Mouse (Mus musculus): Measurements from ENCODE around the gene Arhgap18.
A peak's percentile ranks its signal among the peaks of the same experiment; 100 is the strongest.

Arhgap18 gene

DNA sequence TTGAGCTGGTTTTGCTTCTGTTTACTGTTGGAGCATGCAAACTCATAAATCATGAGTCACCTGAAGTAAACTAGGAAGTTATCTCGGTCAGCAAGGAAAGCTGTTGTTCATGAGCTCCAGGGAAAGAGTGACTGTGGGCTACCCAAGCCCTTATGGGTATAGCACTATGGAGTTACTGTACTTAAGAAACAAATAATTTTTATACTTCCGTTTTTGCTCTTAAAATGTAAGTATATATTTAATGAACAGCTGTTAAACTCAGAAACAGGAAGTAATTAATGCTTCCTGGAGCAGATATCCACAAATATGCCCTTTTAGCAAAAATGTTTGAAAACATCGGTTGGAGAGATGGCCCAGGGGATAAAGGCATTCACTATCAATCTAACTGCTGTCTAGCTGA is 27.4 kb downstream of the Arhgap18 start:
- DNase-seq = no peak

- peak; percentile 62 for DNase-seq
Observed at GRCm38 (mm10) chr10:26789680-26790079, 36.5 kb downstream of the Arhgap18 start.

- DNase-seq = no peak
Observed at GRCm38 (mm10) chr10:26791810-26792209, 38.6 kb downstream of the Arhgap18 start.

GRCm38 (mm10) chr10:26793013-26793412 is 39.8 kb downstream of the Arhgap18 start:
- DNase-seq = no peak

DNA sequence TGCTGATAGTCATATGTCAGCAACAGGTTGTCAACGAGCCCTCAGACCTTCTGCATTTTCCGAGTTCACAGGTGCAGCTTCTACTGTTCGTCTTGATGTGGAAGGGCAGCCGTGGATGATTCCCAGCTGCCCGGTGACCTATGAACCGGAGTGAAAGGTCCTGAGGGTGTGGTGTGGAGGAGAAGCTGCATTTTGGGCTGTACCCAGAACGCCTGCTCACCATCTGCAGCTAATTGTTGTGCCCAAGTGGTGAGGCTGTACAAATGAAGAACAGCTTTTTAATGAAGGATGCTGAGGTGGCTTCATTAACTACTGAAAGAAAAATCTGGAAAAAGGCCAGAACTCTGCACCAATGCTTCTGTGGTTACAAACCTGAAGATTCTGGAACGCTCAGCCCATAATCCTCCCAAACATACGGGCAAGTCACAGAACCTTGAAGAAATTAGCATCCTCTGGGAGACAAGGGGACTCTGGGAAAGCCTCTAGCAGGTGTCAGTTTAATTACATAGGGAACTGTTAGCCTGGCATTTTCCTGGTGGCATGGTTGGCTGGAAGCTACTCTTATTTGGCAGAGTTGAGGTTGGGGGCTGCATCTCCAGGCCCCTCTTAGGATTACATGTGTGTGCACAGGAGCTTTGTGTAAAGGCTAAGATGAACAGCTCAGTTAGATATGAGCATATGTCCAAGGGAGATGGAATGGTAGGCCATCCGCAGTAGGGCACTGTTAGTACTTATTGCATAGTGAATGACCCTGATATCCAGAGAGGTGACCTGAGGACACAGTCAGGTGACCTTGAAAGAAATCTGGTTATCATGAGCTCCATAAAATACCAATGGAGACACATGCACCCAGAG is 43.4 kb downstream of the Arhgap18 start:
- peak; percentile 61 for DNase-seq

DNA sequence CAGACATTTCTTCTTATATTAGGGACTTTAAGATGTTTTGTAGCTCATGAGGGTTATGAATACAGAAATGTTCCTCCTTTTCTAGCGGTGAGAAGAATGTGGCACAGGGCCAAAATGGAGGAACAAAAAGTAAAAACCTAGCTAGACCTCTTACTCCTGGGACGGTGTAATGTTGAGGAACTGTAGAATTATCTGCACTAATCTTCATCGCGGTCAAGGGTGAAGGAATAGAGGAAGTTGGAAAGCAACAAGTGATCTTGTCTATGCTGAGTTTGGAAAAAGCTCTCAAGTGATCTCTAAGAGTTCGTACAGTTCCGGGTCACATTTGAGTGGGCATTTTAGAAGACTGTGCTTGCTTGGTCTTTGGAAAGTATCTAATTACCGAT is 44.1 kb downstream of the Arhgap18 start:
- DNase-seq = no peak

GRCm38 (mm10) chr10:26798752-26799411 is 45.7 kb downstream of the Arhgap18 start:
- peak; percentile 92 for DNase-seq

- peak; percentile 99 for DNase-seq
Observed at GRCm38 (mm10) chr10:26799562-26800051, 46.4 kb downstream of the Arhgap18 start.

DNA sequence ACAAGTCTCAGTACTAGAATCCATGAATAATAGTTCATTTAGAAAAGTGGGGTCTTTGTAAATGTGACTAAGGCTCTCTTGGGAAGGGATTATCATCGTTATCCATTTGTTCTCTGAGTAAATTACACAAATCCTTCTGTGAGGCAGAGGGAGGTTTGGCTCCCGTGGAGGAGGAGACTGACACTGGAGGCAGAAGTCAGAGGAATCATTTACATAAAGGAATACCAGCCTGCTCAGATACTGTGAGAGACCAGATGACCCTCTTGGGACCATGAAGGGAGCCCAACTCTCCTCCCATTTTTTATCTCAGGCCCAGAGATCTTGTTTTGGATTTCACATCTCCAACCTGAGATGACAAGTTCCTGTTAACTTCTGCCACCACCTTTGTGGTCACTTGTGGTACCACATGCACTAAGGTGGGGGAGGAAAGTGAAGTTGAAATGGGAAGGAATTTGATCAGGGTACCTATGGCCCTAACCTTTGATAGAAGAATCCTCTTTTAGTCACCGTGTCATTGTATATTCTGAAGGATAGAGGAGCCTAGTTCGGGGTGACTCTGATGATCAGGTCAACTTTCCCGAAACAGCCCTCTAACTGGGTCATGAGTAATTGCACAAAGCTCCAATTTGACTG is 51.2 kb downstream of the Arhgap18 start:
- peak; percentile 54 for DNase-seq

- DNase-seq = no peak
Observed at GRCm38 (mm10) chr10:26805007-26805406, 51.8 kb downstream of the Arhgap18 start.

GRCm38 (mm10) chr10:26806092-26806491 is 52.9 kb downstream of the Arhgap18 start:
- DNase-seq = peak; percentile 70

GRCm38 (mm10) chr10:26810059-26810458 is 56.8 kb downstream of the Arhgap18 start:
- no peak for DNase-seq

DNA sequence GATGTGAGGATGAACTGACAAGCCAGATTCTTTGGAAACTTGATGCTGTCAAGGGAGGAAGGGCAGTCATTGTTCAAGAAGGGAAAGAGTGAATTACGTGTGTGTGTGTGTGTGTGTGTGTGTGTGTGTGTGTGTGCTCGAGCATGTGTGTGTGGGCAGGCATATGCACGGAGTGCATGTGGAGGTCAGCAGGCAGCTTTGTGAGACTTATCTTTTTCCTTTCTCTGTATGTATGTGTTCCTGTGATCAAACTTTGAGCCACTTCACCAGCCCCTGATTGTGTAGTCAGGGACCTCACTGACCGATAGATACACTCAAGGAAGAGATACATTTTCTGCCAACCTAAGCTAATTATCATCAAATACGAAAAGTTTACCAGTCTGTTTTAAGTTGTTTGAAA is 57.6 kb downstream of the Arhgap18 start:
- no peak for DNase-seq

DNA sequence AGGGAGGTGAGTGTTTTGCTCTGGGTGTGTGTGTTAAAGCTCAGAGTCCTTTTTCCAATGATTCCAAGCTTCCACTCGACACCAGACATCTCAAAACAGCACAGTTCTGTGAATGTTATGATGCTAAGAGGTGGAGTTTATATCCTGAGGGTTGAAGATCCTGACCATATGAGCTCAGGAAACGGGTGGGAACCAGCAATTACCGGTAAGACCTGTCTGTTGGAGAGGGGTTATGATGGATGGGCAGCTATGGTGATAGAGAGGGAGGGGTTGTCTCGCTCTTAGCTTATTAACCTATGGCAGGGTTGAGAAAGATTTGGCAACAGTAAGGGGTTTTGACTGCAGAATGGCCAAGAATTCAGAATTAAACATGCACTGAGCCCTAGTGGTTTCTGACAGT is 58.1 kb downstream of the Arhgap18 start:
- no peak for DNase-seq

GRCm38 (mm10) chr10:26815646-26816045 is 62.4 kb downstream of the Arhgap18 start:
- DNase-seq = peak; percentile 77

DNA sequence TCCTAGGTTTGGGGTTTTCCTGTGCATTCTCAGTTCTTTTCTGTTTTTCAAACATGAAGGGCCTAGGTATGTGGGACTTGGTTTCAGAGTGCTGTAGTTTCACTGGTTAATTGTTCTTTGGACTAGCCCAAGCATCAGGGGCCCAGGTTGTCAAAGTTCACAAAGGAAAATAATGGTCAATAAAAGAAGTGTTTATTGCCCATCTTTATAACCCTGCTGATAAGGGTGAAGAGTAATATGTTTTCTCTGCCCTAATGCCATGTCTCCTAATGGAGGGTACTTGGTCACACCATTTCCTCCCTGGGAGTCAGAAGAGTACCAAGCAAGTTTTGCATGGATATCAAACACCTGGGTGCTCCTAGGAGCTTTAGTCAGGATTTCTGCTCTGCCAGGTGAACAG is 67.1 kb downstream of the Arhgap18 start:
- DNase-seq = no peak

DNA sequence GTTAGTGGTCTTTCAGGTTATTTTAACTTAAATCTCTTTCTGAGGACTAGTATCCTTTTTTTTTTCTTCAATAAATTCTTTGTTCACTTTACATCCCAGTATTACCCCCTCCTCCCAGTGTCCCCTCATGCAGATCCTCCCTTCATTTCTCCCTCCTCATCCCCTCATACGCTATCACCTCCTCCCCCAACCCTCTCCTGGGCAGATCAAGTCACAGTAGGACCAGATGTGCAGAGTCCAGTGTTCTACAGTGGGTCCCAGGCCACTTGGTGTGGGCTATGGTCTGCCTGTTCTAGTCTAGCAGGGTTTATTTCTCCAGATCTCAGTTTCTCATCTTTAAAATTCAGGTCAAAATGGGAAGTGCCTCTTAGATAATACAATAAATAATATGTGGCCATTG is 67.7 kb downstream of the Arhgap18 start:
- no peak for DNase-seq

- no peak for DNase-seq
Observed at GRCm38 (mm10) chr10:26823997-26824396, 70.8 kb downstream of the Arhgap18 start.

- peak; percentile 22 for DNase-seq
Observed at GRCm38 (mm10) chr10:26825246-26825889, 72.1 kb downstream of the Arhgap18 start.

- DNase-seq = no peak
Observed at GRCm38 (mm10) chr10:26827315-26827714, 74.1 kb downstream of the Arhgap18 start.

- DNase-seq = peak; percentile 97
Observed at GRCm38 (mm10) chr10:26828412-26829137, 75.4 kb downstream of the Arhgap18 start.

DNA sequence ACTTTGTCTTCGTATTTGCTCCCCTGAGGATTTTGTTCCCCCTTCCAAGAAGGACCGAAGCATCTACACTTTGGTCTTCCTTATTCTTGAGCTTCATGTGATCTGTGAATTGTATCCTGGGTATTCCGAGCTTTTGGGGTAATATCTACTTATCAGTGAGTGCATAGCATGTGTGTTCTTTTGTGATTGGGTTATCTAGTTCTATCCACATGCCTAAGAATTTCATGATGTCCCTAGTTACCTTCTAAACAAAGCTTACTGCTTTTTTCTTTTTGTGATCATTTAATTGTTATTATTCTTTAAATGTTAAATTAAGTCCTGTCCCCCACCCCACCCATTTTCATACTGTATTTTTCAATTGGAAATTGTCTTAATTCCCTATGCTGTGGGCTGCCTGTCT is 78.8 kb downstream of the Arhgap18 start:
- DNase-seq = no peak

Measured in heart, adult 11 months (tissue).